Mouse (Mus musculus): ENCODE measurements around the gene Nxnl2. TPM values are rescaled to one million over a fixed set of nuclear protein-coding genes. Genes with fewer than 3 reads are reported as not detected.

Nxnl2 gene
- polyA plus RNA-seq (2017; shearing (Covaris generic)), result 0.22 TPM

GRCm38 (mm10) chr13:51170691-51171680 is at the start of gene Nxnl2:
TSS of gene Nxnl2 (plus strand) at chr13:51171022.

Other genes with a start within 250 kb of the Nxnl2 start
- 55.6 TPM for gene Spin1, start 70.1 kb upstream of the Nxnl2 start, polyA plus RNA-seq (2017; shearing (Covaris generic))
- gene S1pr3, start 237.6 kb downstream of the Nxnl2 start, polyA plus RNA-seq (2017; shearing (Covaris generic)), result 0.38 TPM